In genomic region chr11:77828163-77828562, GRCm38 (mm10) we compare ENCODE assay signal across 13 mouse cellular contexts. TPM values are rescaled to one million over a fixed set of nuclear protein-coding genes. Genes with fewer than 3 reads are reported as not detected.
DNase-seq lines count a peak whose midpoint lies in the region; ATAC-seq and TF ChIP-seq lines count a peak whose summit lies in the region.
"Had no signal": no experiment of that assay in that cellular context is flagged by ENCODE, and none has a peak within 500 bp of the region (broad histone marks: within the 10 kb centered on the region; RNA-seq: fewer than 3 reads in every experiment).

No protein-coding gene starts in this region.

- no peak for DNase-seq in kidney, adult 2 months
- DNase-seq in 416B (ENCODE audit: low read depth) (peak; percentile 42), A20 (ENCODE audit: low read depth, low spot score) (peak; percentile 45)
- DNase-seq in brain, embryonic 14.5 days (ENCODE audit: low read depth): peak; percentile 58
- no peak for DNase-seq in forebrain, embryonic 14.5 days (ENCODE audit: low spot score)
- no peak for DNase-seq in frontal cortex, postnatal 14 days (ENCODE audit: low spot score in 2 of 2)
- DNase-seq: cerebellum, adult 9-10 months; heart, postnatal 10 days had no signal

- no peak for TF ChIP-seq POLR2A in kidney, adult 2 months (IDR thresholded peaks at IDR 0.05; ENCODE audit: low read depth, low read length)
- no peak for TF ChIP-seq POLR2A in brain, embryonic 14.5 days (IDR thresholded peaks at IDR 0.05; ENCODE audit: borderline replicate concordance, extremely low read depth, insufficient read depth, insufficient read length, poor library complexity, severe bottlenecking)

- H3K27me3 ChIP-seq in kidney, adult 2 months (replicated peaks; ENCODE audit: control insufficient read depth, insufficient read depth, low read length): no peaks in the 10 kb centered on the region
- H3K27me3 ChIP-seq in kidney, embryonic 16.5 days (ENCODE audit: insufficient read depth, low read length): no peaks in the 10 kb centered on the region
- no peaks in the 10 kb centered on the region for H3K27me3 ChIP-seq in forebrain, embryonic 14.5 days (replicated peaks; ENCODE audit: control insufficient read depth, insufficient read depth, low read length)
- H3K27me3 ChIP-seq: limb, embryonic 13.5 days had no signal

- no peak for ATAC-seq in kidney, embryonic 16.5 days (ENCODE audit: low FRiP score, low TSS enrichment)
- ATAC-seq in forebrain, embryonic 14.5 days: no peak
- ATAC-seq: activated CD4-positive, CD25-positive, alpha-beta regulatory T cell, adult 4 months had no signal

- H3K9ac ChIP-seq in kidney, embryonic 16.5 days (replicated peaks; ENCODE audit: low read length): no peak overlapping the region
- no peak overlapping the region for H3K9ac ChIP-seq in forebrain, embryonic 14.5 days (ENCODE audit: low read length)
- H3K9ac ChIP-seq: limb, embryonic 13.5 days; neural tube, embryonic 15.5 days had no signal

- H3K9me3 ChIP-seq in kidney, embryonic 16.5 days (ENCODE audit: low read length): no peaks in the 10 kb centered on the region
- H3K9me3 ChIP-seq in forebrain, embryonic 14.5 days (replicated peaks; ENCODE audit: control insufficient read depth, low read length): no peaks in the 10 kb centered on the region
- H3K9me3 ChIP-seq: G1E; limb, embryonic 13.5 days; neural tube, embryonic 15.5 days had no signal

- no peak overlapping the region for H3K27ac ChIP-seq in kidney, adult 2 months (ENCODE audit: insufficient read depth, low read depth, low read length)
- no peak overlapping the region for H3K27ac ChIP-seq in kidney, embryonic 16.5 days (ENCODE audit: low read length)
- no peak overlapping the region for H3K27ac ChIP-seq in forebrain, embryonic 14.5 days (ENCODE audit: low read depth, low read length)
- H3K27ac ChIP-seq: limb, embryonic 13.5 days; neural tube, embryonic 15.5 days had no signal

- H3K36me3 ChIP-seq in kidney, adult 2 months (ENCODE audit: control insufficient read depth, insufficient read depth, low read length): peaks cover 8% of the 10 kb centered on the region; the same call in 1 of the 2 replicates
- peaks cover 34% of the 10 kb centered on the region for H3K36me3 ChIP-seq in kidney, embryonic 16.5 days (ENCODE audit: insufficient read depth, low read length)
- H3K36me3 ChIP-seq in forebrain, embryonic 14.5 days (ENCODE audit: control insufficient read depth, insufficient read depth, low read length): peaks cover 61% of the 10 kb centered on the region

- no peak overlapping the region for H3K4me3 ChIP-seq in kidney, adult 2 months (ENCODE audit: insufficient read depth, low read depth, low read length)
- H3K4me3 ChIP-seq in kidney, embryonic 16.5 days (ENCODE audit: low read length): no peak overlapping the region
- H3K4me3 ChIP-seq in forebrain, embryonic 14.5 days (ENCODE audit: low read depth, low read length): no peak overlapping the region
- H3K4me3 ChIP-seq: limb, embryonic 13.5 days; neural tube, embryonic 15.5 days had no signal

- TF ChIP-seq CTCF in kidney, adult 2 months (conservative IDR thresholded peaks at IDR 0.05; ENCODE audit: insufficient read depth, insufficient read length, low read depth, low read length): peak; percentile 29
- TF ChIP-seq CTCF in brain, embryonic 14.5 days (IDR thresholded peaks at IDR 0.05; ENCODE audit: borderline replicate concordance, extremely low read depth, insufficient read depth, insufficient read length): peak; percentile 42; the same call in 1 of the 2 replicates

- no peak overlapping the region for H3K4me2 ChIP-seq in kidney, embryonic 16.5 days (replicated peaks; ENCODE audit: low read depth, low read length)
- H3K4me2 ChIP-seq in forebrain, embryonic 14.5 days (ENCODE audit: low read length): no peak overlapping the region
- H3K4me2 ChIP-seq: limb, embryonic 13.5 days; neural tube, embryonic 15.5 days had no signal

- WGBS in kidney, adult 2 months: 86% methylated on average over 5 of the region's 5 CpGs
- WGBS in kidney, embryonic 16.5 days: 95% methylated on average over 5 of the region's 5 CpGs
- 88% methylated on average over 5 of the region's 5 CpGs for WGBS in forebrain, embryonic 14.5 days

- no peaks in the 10 kb centered on the region; the same call in 1 of the 2 replicates for H3K4me1 ChIP-seq in kidney, adult 2 months (ENCODE audit: control insufficient read depth, insufficient read depth, low read length)
- no peaks in the 10 kb centered on the region for H3K4me1 ChIP-seq in kidney, embryonic 16.5 days (ENCODE audit: insufficient read depth, low read length)
- peaks cover 35% of the 10 kb centered on the region for H3K4me1 ChIP-seq in forebrain, embryonic 14.5 days (ENCODE audit: control insufficient read depth, insufficient read depth, low read length)

RNA-seq across cellular contexts. Expression of gene Gm10277, which starts 40.6 kb away (rescaled TPM):
- 0.04 TPM in 1 of 2 replicates, not detected in the other for polyA plus RNA-seq in kidney, adult 2 months (2012; rRNA removed)
- polyA plus RNA-seq in kidney, embryonic 16.5 days (2015; fragmentation: Nextera tagmentation; extraction: Ambion mirVana): 1.5 and 1.6 TPM in 2 replicates
- not detected in 2 replicates for polyA plus RNA-seq in brain, embryonic 14.5 days (2012; rRNA removed)
- 0.55 and 0.85 TPM in 2 replicates for polyA plus RNA-seq in forebrain, embryonic 14.5 days (2014; fragmentation: Nextera tagmentation; extraction: Ambion mirVana)
- polyA plus RNA-seq: G1E had no signal

Comparison
In these comparisons a context has a peak if more than half of its experiments do, and no peak if none do; other contexts are left out.
1. DNase-seq: peak in 416B (single experiment), A20 (single experiment) and brain, embryonic 14.5 days (single experiment); none in kidney, adult 2 months (single experiment), forebrain, embryonic 14.5 days (single experiment) and frontal cortex, postnatal 14 days (0 of 2).